Mouse (Mus musculus) cerebellum, adult 11-12 months (tissue): ENCODE results near the gene Rftn2.
"Not testable (repeated sequence)": the region's sequence is repeated elsewhere in the genome, so short reads cannot be mapped to it uniquely, and the experiment has no call there.

ENCODE experiments used
- DNase-seq: peaks from one replicate; pipeline ENCODE4 v3.0.0; 2022

Rftn2 gene

GRCm38 (mm10) chr1:55168591-55168990 is 58.0 kb downstream of the Rftn2 start:
- no peak for DNase-seq

GRCm38 (mm10) chr1:55167560-55167959 is 59.0 kb downstream of the Rftn2 start:
- no peak for DNase-seq

GRCm38 (mm10) chr1:55164005-55164404 is 62.6 kb downstream of the Rftn2 start:
- DNase-seq, result no peak

GRCm38 (mm10) chr1:55162781-55163180 is 63.8 kb downstream of the Rftn2 start:
- no peak for DNase-seq

GRCm38 (mm10) chr1:55161895-55162294 is 64.7 kb downstream of the Rftn2 start:
- DNase-seq, result peak; percentile 13

- peak; percentile 14 for DNase-seq
Observed at GRCm38 (mm10) chr1:55160831-55161638, 65.5 kb downstream of the Rftn2 start.

- no peak for DNase-seq
Observed at GRCm38 (mm10) chr1:55160218-55160617, 66.4 kb downstream of the Rftn2 start.

GRCm38 (mm10) chr1:55158821-55159220 is 67.8 kb downstream of the Rftn2 start:
- DNase-seq, result no peak

GRCm38 (mm10) chr1:55158211-55158610 is 68.4 kb downstream of the Rftn2 start:
- DNase-seq, result no peak

- no peak for DNase-seq
Observed at GRCm38 (mm10) chr1:55157329-55157728, 69.3 kb downstream of the Rftn2 start.

- peak; percentile 50 for DNase-seq
Observed at GRCm38 (mm10) chr1:55145556-55145955, 81.0 kb downstream of the Rftn2 start.

GRCm38 (mm10) chr1:55144338-55144737 is 82.2 kb downstream of the Rftn2 start:
- DNase-seq, result no peak

- DNase-seq, result no peak
Observed at GRCm38 (mm10) chr1:55135846-55136245, 90.7 kb downstream of the Rftn2 start.

- no peak for DNase-seq
Observed at GRCm38 (mm10) chr1:55134301-55134700, 92.3 kb downstream of the Rftn2 start.

- no peak for DNase-seq
Observed at GRCm38 (mm10) chr1:55133173-55133572, 93.4 kb downstream of the Rftn2 start.

- no peak for DNase-seq
Observed at GRCm38 (mm10) chr1:55132308-55132707, 94.3 kb downstream of the Rftn2 start.

GRCm38 (mm10) chr1:55131424-55132014 is 95.1 kb downstream of the Rftn2 start:
- DNase-seq, result no peak

GRCm38 (mm10) chr1:55130943-55131401 is 95.6 kb downstream of the Rftn2 start, which contains the start of gene Mob4:
TSS of gene Mob4 (plus strand) at chr1:55131231.
- DNase-seq, result peak; percentile 93

GRCm38 (mm10) chr1:55130190-55130916 is 96.2 kb downstream of the Rftn2 start:
- peak; percentile 22 for DNase-seq

GRCm38 (mm10) chr1:55129716-55130115 is 96.9 kb downstream of the Rftn2 start:
- no peak for DNase-seq

GRCm38 (mm10) chr1:55124136-55124535 is 102.4 kb downstream of the Rftn2 start:
- not testable (repeated sequence) for DNase-seq

- DNase-seq, result no peak
Observed at GRCm38 (mm10) chr1:55123561-55123960, 103.0 kb downstream of the Rftn2 start.

GRCm38 (mm10) chr1:55123046-55123445 is 103.5 kb downstream of the Rftn2 start:
- DNase-seq, result no peak
